Mouse (Mus musculus): Measurements from ENCODE around the gene Tmem247. TPM values are rescaled to one million over a fixed set of nuclear protein-coding genes. Genes with fewer than 3 reads are reported as not detected.

Tmem247 gene
- polyA plus RNA-seq (2012; ENCODE audit: low replicate concordance): not detected in 2 replicates

GRCm38 (mm10) chr17:86917048-86917447 lies at the start of gene Tmem247:
Tmem247 (plus strand) TSS chr17:86917348.

GRCm38 (mm10) chr17:86947840-86948796 lies 31.0 kb downstream of the Tmem247 start, which contains the start of gene Atp6v1e2:
Atp6v1e2 (minus strand) TSS chr17:86947897.

GRCm38 (mm10) chr17:86962894-86963585 lies 45.9 kb downstream of the Tmem247 start, which contains the start of gene Rhoq:
Rhoq (plus strand) TSS chr17:86963082.

Other genes with a start within 250 kb of the Tmem247 start
- 3.7 and 4.8 TPM in 2 replicates for gene Epas1, start 163.6 kb upstream of the Tmem247 start, polyA plus RNA-seq (2012; ENCODE audit: low replicate concordance)
- not detected in 2 replicates for gene Atp6v1e2, start 30.5 kb downstream of the Tmem247 start, polyA plus RNA-seq (2012; ENCODE audit: low replicate concordance)
- gene Rhoq, start 45.7 kb downstream of the Tmem247 start, polyA plus RNA-seq (2012; ENCODE audit: low replicate concordance): 23.2 and 40.1 TPM in 2 replicates
- 1.8 and 5.8 TPM in 2 replicates for gene Pigf, start 108.1 kb downstream of the Tmem247 start, polyA plus RNA-seq (2012; ENCODE audit: low replicate concordance)
- 1.5 and 2.7 TPM in 2 replicates for gene Cript, start 108.2 kb downstream of the Tmem247 start, polyA plus RNA-seq (2012; ENCODE audit: low replicate concordance)
- gene Socs5, start 190.3 kb downstream of the Tmem247 start, polyA plus RNA-seq (2012; ENCODE audit: low replicate concordance): 27.0 and 36.8 TPM in 2 replicates